Mouse (Mus musculus) left cerebral cortex, postnatal 14 days (tissue): ENCODE data around the gene Hist1h4n. TPM values are rescaled to one million over a fixed set of nuclear protein-coding genes. Genes with fewer than 3 reads are reported as not detected.
"Not testable (repeated sequence)": the region's sequence is repeated elsewhere in the genome, so short reads cannot be mapped to it uniquely, and the experiment has no call there.

ENCODE experiments used
- DNase-seq, 2 experiments: peaks; one replicate each; pipeline ENCODE4 v3.0.0; 2021 to 2022; ENCODE audit warnings: low spot score in 2 of 2, mixed read lengths in 1 of 2
- intact Hi-C: fragments of 180-260 bp; cut with DNase I; formaldehyde crosslinking; loops from one replicate; pipeline ENCODE4 v1.15.1; 2025
- microRNA-seq, 2 experiments: library from miRNA; unstranded; fragments of <30 nt; microRNA quantifications; one replicate each; pipeline ENCODE4 v1.2.0; 2022
- total RNA-seq, 2 experiments: library from RNA; stranded (reverse); gene quantifications; 2 replicates each; pipeline ENCODE4 v1.2.3; 2021

Hist1h4n gene
- total RNA-seq, 2 experiments from 2014 or later: 20.9 to 25.8 TPM

GRCm38 (mm10) chr13:21803058-21803457 lies 28.9 kb downstream of the Hist1h4n start:
- intact Hi-C loops: not testable (repeated sequence)

GRCm38 (mm10) chr13:21797163-21797562 lies 34.8 kb downstream of the Hist1h4n start:
- intact Hi-C loops, DNase-seq: not testable (repeated sequence)

More at GRCm38 (mm10) chr13:21803058-21803457, 28.9 kb downstream of the Hist1h4n start:
- not testable (repeated sequence) for DNase-seq

GRCm38 (mm10) chr13:21795584-21795983 lies 36.4 kb downstream of the Hist1h4n start:
- no peak for DNase-seq

GRCm38 (mm10) chr13:21790601-21791283 lies 41.3 kb downstream of the Hist1h4n start:
- no peak for DNase-seq
- intact Hi-C loops: no loop called here

More at GRCm38 (mm10) chr13:21795584-21795983, 36.4 kb downstream of the Hist1h4n start:
- intact Hi-C loops: no loop called here

DNA sequence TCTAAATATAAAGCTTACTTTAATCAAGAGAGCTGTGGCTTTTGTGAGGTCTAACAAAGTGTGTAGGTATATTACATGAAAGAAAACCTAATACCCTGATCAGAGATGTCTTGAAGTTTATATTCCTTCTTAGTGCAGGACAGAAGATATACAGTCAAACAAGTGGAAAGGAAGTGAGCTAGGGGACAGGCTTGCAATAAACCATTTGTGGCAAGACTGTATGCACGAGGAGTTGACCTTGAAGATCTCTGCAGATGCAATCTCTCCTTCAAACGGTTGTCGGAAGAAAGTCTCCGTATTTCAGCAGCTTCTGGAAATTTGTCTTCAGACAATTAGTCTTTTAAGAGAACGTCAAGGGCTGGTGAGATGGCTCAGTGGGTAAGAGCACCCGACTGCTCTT lies 42.1 kb downstream of the Hist1h4n start:
- intact Hi-C loops: no loop called here
- no peak for DNase-seq

GRCm38 (mm10) chr13:21787760-21788593 lies 44.0 kb downstream of the Hist1h4n start:
- intact Hi-C loops: no loop called here
- DNase-seq: no peak

- intact Hi-C loops: not testable (repeated sequence)
- DNase-seq: peak; percentile 95 to 98
Observed at GRCm38 (mm10) chr13:21786899-21787629, 44.9 kb downstream of the Hist1h4n start, which contains the start of the genes Hist1h2an and Hist1h2bp. Gene Hist1h2an, minus strand, starts transcription at chr13:21787218. Gene Hist1h2bp, plus strand, starts transcription at chr13:21787461.

- DNase-seq: no peak
- intact Hi-C loops: no loop called here
Observed at GRCm38 (mm10) chr13:21786189-21786898, 45.7 kb downstream of the Hist1h4n start.

GRCm38 (mm10) chr13:21784311-21784710 lies 47.7 kb downstream of the Hist1h4n start:
- intact Hi-C loops: no loop called here
- DNase-seq: no peak

DNA sequence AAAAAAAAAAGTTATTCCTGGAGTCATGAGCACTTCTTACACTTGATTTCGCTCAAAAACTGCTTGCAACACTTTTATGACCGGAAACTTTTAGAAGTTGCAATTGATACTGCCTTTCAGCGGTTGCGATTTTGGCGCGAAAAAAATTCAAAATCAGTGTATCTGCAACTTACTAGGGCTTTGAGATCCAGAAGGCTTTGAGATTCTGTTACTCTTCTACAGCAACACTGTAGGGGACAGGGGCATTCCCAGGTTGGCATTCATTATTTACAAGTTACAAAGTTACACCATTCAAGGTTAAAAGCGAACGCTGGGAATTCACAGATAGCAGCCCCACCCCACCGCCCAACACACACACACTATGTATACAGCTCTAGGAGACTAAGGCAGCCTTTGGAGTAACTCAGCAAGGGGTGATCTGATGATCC lies 48.2 kb downstream of the Hist1h4n start:
- DNase-seq: peak; percentile 37 to 47
- intact Hi-C loops: no loop called here

DNA sequence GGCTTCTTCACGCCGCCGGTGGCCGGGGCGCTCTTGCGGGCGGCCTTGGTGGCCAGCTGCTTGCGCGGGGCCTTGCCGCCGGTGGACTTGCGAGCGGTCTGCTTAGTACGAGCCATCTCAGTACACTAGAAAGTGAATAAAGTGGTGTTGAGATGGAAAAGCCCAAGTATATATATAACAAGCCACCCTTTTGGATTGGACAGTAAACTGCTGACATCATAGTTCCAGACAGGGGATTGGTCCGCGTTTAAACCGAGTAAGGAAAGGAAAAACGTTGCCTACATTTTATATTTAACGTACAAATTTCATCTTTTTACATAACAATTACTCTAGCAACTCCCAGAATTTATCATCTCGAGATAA lies 48.8 kb downstream of the Hist1h4n start, which contains the start of gene Hist1h3i:
TSS of gene Hist1h3i (minus strand) at position 116 of the 363 bp plus-strand sequence.
- DNase-seq: peak; percentile 76 to 80
- intact Hi-C loops: no loop called here

DNA sequence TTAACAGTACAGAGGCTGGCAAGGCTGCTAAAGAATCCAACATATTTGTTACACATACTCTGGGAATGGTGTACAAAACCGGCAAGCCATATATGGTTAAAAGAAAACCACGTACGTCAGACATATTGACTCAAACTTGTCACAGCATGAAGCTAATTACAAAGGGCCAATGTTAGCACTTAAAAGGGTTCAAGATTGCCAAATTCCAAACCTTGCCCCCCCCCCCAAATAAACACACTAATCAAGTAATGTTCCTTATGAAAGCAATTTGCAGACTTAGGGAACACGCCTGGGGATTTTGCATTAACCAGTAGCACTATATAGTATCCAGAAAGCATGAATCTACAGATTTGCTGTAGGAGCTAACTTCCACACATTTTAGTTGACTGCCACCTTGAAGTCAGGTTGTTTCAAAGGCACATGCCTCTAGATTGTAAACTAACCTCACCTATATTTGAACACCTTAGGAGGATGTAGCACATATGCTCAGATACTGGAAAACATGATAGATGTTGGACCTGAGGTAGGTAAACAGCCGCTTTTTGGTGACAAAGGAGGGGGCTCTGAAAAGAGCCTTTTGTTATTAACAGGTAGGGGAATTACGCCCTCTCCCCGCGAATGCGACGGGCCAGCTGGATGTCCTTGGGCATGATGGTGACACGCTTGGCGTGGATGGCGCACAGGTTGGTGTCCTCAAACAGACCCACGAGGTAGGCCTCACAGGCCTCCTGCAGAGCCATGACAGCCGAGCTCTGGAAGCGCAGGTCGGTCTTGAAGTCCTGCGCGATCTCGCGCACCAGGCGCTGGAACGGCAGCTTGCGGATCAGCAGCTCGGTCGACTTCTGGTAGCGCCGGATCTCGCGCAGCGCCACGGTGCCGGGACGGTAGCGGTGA lies 49.4 kb downstream of the Hist1h4n start:
- intact Hi-C loops, DNase-seq: not testable (repeated sequence)

Small RNA genes within 50 kb of the gene (microRNA-seq; reads per million reads assigned to microRNA genes)
- gene Gm19658 (0 reads per million in 2 experiments), gene Gm44346 (0 reads per million in 2 experiments), gene Gm44466 (0 reads per million in 2 experiments)

Other genes with a start within 250 kb of the Hist1h4n start
- gene Olfr1362, start 218.2 kb downstream of the Hist1h4n start, total RNA-seq: not detected
- not detected for gene Olfr11, start 189.7 kb downstream of the Hist1h4n start, total RNA-seq
- not detected for gene Olfr1361, start 168.8 kb downstream of the Hist1h4n start, total RNA-seq
- not detected for gene Olfr1360, start 154.8 kb downstream of the Hist1h4n start, total RNA-seq
- not detected for gene Olfr1359, start 134.1 kb downstream of the Hist1h4n start, total RNA-seq
- 10 to 100 TPM; 37.3 to 37.9 TPM for gene Hist1h2bl, start 116.1 kb downstream of the Hist1h4n start, total RNA-seq
- gene Hist1h2ai, start 115.8 kb downstream of the Hist1h4n start, total RNA-seq: 10 to 100 TPM; 17.2 to 25.6 TPM
- gene Hist1h3h, start 114.5 kb downstream of the Hist1h4n start, total RNA-seq: 10 to 100 TPM; 46.6 to 56.8 TPM
- 1 to 10 TPM; 4.9 to 7.8 TPM for gene Hist1h2bm, start 110.2 kb downstream of the Hist1h4n start, total RNA-seq
- gene Hist1h4j, start 97.1 kb downstream of the Hist1h4n start, total RNA-seq: 10 to 100 TPM; 15.4 to 16.2 TPM
- gene Hist1h4k, start 81.7 kb downstream of the Hist1h4n start, total RNA-seq: 100 to 1,000 TPM; 311 to 320 TPM
- gene Hist1h2ak, start 78.4 kb downstream of the Hist1h4n start, total RNA-seq: 10 to 100 TPM; 13.2 to 15.7 TPM
- gene Hist1h2bn, start 78.1 kb downstream of the Hist1h4n start, total RNA-seq: 10 to 100 TPM in 1 of 2 experiments, 1 to 10 TPM in 1; 9.6 to 16.1 TPM
- 10 to 100 TPM in 1 of 2 experiments, 1 to 10 TPM in 1; 7.6 to 10.5 TPM for gene Hist1h1b, start 51.6 kb downstream of the Hist1h4n start, total RNA-seq
- 10 to 100 TPM; 51.4 to 75.0 TPM for gene Hist1h3i, start 48.8 kb downstream of the Hist1h4n start, total RNA-seq
- gene Hist1h2an, start 45.0 kb downstream of the Hist1h4n start, total RNA-seq: 1 to 10 TPM; 2.5 to 6.9 TPM
- gene Hist1h2bp, start 44.7 kb downstream of the Hist1h4n start, total RNA-seq: 10 to 100 TPM in 1 of 2 experiments, 1 to 10 TPM in 1; 6.7 to 11.2 TPM
- 10 to 100 TPM; 43.6 to 56.5 TPM for gene Hist1h2bq, start 22.0 kb downstream of the Hist1h4n start, total RNA-seq
- gene Hist1h2ao, start 21.7 kb downstream of the Hist1h4n start, total RNA-seq: not detected
- gene Hist1h4m, start 20.4 kb downstream of the Hist1h4n start, total RNA-seq: 100 to 1,000 TPM; 213 to 226 TPM
- gene Hist1h2ap, start 1.3 kb upstream of the Hist1h4n start, total RNA-seq: 10 to 100 TPM; 46.9 to 49.5 TPM
- gene Hist1h2br, start 1.5 kb upstream of the Hist1h4n start, total RNA-seq: 10 to 100 TPM; 44.5 to 56.8 TPM
- gene Zfp184, start 112.9 kb upstream of the Hist1h4n start, total RNA-seq: 1 to 10 TPM; 2.8 to 4.0 TPM
- gene Pom121l2, start 149.0 kb upstream of the Hist1h4n start, total RNA-seq: under 1 TPM in 1 of 2 experiments, not detected in 1; 0.23 TPM
- under 1 TPM in 1 of 2 experiments, not detected in 1; 0.19 TPM for gene Prss16, start 177.5 kb upstream of the Hist1h4n start, total RNA-seq
- 10 to 100 TPM; 38.2 to 41.7 TPM for gene Hist1h2ah, start 203.4 kb upstream of the Hist1h4n start, total RNA-seq
- 10 to 100 TPM; 21.5 to 26.9 TPM for gene Hist1h2bk, start 203.7 kb upstream of the Hist1h4n start, total RNA-seq
- 10 to 100 TPM; 50.0 to 57.5 TPM for gene Hist1h4i, start 209.2 kb upstream of the Hist1h4n start, total RNA-seq
- gene Hist1h2ag, start 210.7 kb upstream of the Hist1h4n start, total RNA-seq: 10 to 100 TPM; 17.8 to 20.2 TPM
- gene Hist1h2bj, start 211.0 kb upstream of the Hist1h4n start, total RNA-seq: 10 to 100 TPM; 15.5 to 16.7 TPM